Mouse (Mus musculus) liver, embryonic 15.5 days (tissue): ENCODE data around the gene 9030025P20Rik. TPM values are rescaled to one million over a fixed set of nuclear protein-coding genes. Genes with fewer than 3 reads are reported as not detected.
"Not testable (repeated sequence)": the region's sequence is repeated elsewhere in the genome, so short reads cannot be mapped to it uniquely, and the experiment has no call there.

Experiments used
- ATAC-seq: fragments of 200-750 bp; cut with Nextera tagmentation; 2 replicates; pipeline ENCODE4 v1.8.0; 2017; ENCODE audit warnings: moderate number of reproducible peaks, mild to moderate bottlenecking, moderate library complexity; ENCODE audit not compliant: insufficient read depth
- H3K27ac ChIP-seq: fragments of 300-500 bp; sonication (generic); replicated peaks from 2 replicates; pipeline ENCODE4 v1.5.1; 2015; ENCODE audit warnings: mild to moderate bottlenecking, inconsistent platforms
- H3K27me3 ChIP-seq: fragments of 300-500 bp; sonication (generic); 2 replicates; pipeline ENCODE4 v1.6.1; 2015; ENCODE audit warnings: mild to moderate bottlenecking, inconsistent platforms
- H3K36me3 ChIP-seq: fragments of 300-500 bp; sonication (generic); replicated peaks from 2 replicates; pipeline ENCODE4 v1.6.1; 2015; ENCODE audit warnings: moderate library complexity, mild to moderate bottlenecking, inconsistent platforms
- H3K4me1 ChIP-seq: fragments of 300-500 bp; sonication (generic); replicated peaks from 2 replicates; pipeline ENCODE4 v1.6.1; 2015; ENCODE audit warnings: inconsistent platforms
- H3K4me2 ChIP-seq: fragments of 300-500 bp; sonication (generic); 2 replicates; pipeline ENCODE4 v1.6.1; 2015; ENCODE audit warnings: moderate library complexity, mild to moderate bottlenecking, inconsistent platforms
- H3K4me3 ChIP-seq: fragments of 300-500 bp; sonication (generic); replicated peaks from 2 replicates; pipeline ENCODE4 v1.5.1; 2015; ENCODE audit warnings: mild to moderate bottlenecking, inconsistent platforms
- H3K9ac ChIP-seq: fragments of 300-500 bp; sonication (generic); 2 replicates; pipeline ENCODE4 v1.6.1; 2015; ENCODE audit warnings: moderate library complexity, mild to moderate bottlenecking, inconsistent platforms
- H3K9me3 ChIP-seq: fragments of 300-500 bp; sonication (generic); replicated peaks from 2 replicates; pipeline ENCODE4 v1.6.1; 2016; ENCODE audit warnings: inconsistent platforms
- WGBS: fragments of 180-500 bp; shearing (Covaris S2); methylation state at CpG from one replicate; pipeline ENCODE4 v1.1.7; 2015; ENCODE audit warnings: mixed read lengths; ENCODE audit not compliant: insufficient replicate concordance; 5-methylcytosine and 5-hydroxymethylcytosine counted together
- polyA plus RNA-seq: library from polyadenylated mRNA; unstranded; fragments of >200 nt; fragmentation: Nextera tagmentation; extraction: Ambion mirVana; gene quantifications from 2 replicates; pipeline ENCODE4 v1.2.1, GENCODE M21; 2015

Gene 9030025P20Rik
- polyA plus RNA-seq, 1 experiment from 2014 or later, result 5.1 TPM

DNA sequence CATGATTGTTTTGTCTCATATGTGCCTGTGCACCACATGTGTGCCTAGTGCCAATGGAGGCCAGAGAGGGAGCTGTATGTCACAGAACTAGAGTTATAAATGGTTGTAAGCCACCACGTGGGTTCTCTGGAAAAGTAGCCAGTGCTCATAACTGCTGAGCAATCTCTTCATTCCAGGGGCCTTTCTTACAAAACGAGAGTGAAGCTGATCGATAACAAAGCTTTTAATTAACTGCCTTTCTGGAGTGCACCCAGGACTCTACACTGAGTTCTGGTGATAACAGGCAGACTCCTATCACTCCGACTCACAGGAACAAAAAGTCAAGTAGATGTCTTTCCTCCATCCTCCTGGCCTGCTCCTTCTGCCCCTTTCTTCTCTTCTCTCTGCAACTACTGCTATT is 53.1 kb downstream of the 9030025P20Rik start:
- H3K27ac ChIP-seq, H3K4me2 ChIP-seq, H3K4me1 ChIP-seq, H3K4me3 ChIP-seq, H3K9ac ChIP-seq, H3K27me3 ChIP-seq, H3K9me3 ChIP-seq, H3K36me3 ChIP-seq: not testable (repeated sequence)
- ATAC-seq, result peak; percentile 80
- WGBS, result no CpG with 5 or more reads among the region's 4 CpGs

DNA sequence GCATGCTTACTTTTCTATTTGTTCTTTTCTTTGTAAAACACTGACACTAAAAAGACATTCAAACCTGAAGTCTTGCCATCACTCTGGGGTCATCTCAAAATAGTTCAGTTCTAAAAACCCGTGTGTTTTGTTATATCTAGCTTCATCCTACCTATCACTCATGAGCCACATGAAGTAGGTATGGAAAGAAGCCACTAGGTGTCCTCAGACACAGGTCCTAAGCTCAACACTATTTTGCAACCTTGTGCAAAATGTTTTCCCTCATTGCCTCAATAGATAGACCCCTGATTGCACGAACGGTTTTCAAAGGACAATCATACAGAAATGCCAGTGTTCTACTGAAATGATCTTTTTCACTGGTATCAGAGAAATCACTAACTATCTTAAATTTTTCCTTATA is 62.2 kb downstream of the 9030025P20Rik start:
- not testable (repeated sequence) for H3K27ac ChIP-seq, H3K9me3 ChIP-seq, H3K4me3 ChIP-seq, H3K36me3 ChIP-seq, H3K4me2 ChIP-seq, H3K4me1 ChIP-seq, H3K9ac ChIP-seq, ATAC-seq, H3K27me3 ChIP-seq
- no CpG with 5 or more reads among the region's 3 CpGs for WGBS

Other genes with a start within 250 kb of the 9030025P20Rik start
- gene Wdr27, start 35.3 kb upstream of the 9030025P20Rik start, polyA plus RNA-seq, result 0.98 and 0.99 TPM in 2 replicates
- gene 1600012H06Rik, start 35.3 kb upstream of the 9030025P20Rik start, polyA plus RNA-seq, result 11.9 and 12.2 TPM in 2 replicates
- gene Phf10, start 17.2 kb upstream of the 9030025P20Rik start, polyA plus RNA-seq, result 93.2 and 105 TPM in 2 replicates
- 0.53 and 0.91 TPM in 2 replicates for gene Gm3417, start 322 bp downstream of the 9030025P20Rik start, polyA plus RNA-seq
- gene Gm3435, start 31.7 kb downstream of the 9030025P20Rik start, polyA plus RNA-seq, result 2.5 and 3.4 TPM in 2 replicates
- gene Ermard, start 62.7 kb downstream of the 9030025P20Rik start, polyA plus RNA-seq, result 22.4 and 23.9 TPM in 2 replicates
- 2.3 and 2.8 TPM in 2 replicates for gene Tcte3, start 63.0 kb downstream of the 9030025P20Rik start, polyA plus RNA-seq
- gene Gm3448, start 63.1 kb downstream of the 9030025P20Rik start, polyA plus RNA-seq, result 1.8 and 3.4 TPM in 2 replicates